Mouse (Mus musculus): Measurements from ENCODE around the gene Tmem150c. TPM values are rescaled to one million over a fixed set of nuclear protein-coding genes. Genes with fewer than 3 reads are reported as not detected.
A peak's percentile ranks its signal among the peaks of the same experiment; 100 is the strongest.

Tmem150c gene
- polyA plus RNA-seq, 1 experiment from 2014 or later = 20.6 TPM

GRCm38 (mm10) chr5:100052728-100053127, 106.9 kb downstream of the Tmem150c start:
- H3K27ac ChIP-seq (ENCODE audit: low read length) = no peak overlapping the region
- no peak overlapping the region for H3K4me2 ChIP-seq (replicated peaks; ENCODE audit: low read depth, low read length)
- peaks cover 8% of the 10 kb centered on the region; the same call in 1 of the 2 replicates for H3K36me3 ChIP-seq (ENCODE audit: insufficient read depth, low read length)
- no peak overlapping the region for H3K9ac ChIP-seq (replicated peaks; ENCODE audit: low read length)
- no peaks in the 10 kb centered on the region for H3K27me3 ChIP-seq (ENCODE audit: insufficient read depth, low read length)
- WGBS = 88% methylated on average over 7 of the region's 7 CpGs
- H3K9me3 ChIP-seq (ENCODE audit: low read length) = no peaks in the 10 kb centered on the region
- no peak overlapping the region for H3K4me3 ChIP-seq (ENCODE audit: low read length)
- peaks cover 17% of the 10 kb centered on the region for H3K4me1 ChIP-seq (ENCODE audit: insufficient read depth, low read length)
- ATAC-seq (ENCODE audit: low FRiP score, low TSS enrichment) = no peak

GRCm38 (mm10) chr5:100049904-100050303, 109.7 kb downstream of the Tmem150c start:
- 88% methylated on average over 3 of the region's 3 CpGs for WGBS
- no peaks in the 10 kb centered on the region for H3K9me3 ChIP-seq (ENCODE audit: low read length)
- H3K27me3 ChIP-seq (ENCODE audit: insufficient read depth, low read length) = no peaks in the 10 kb centered on the region
- H3K27ac ChIP-seq (ENCODE audit: low read length) = no peak overlapping the region
- no peak overlapping the region for H3K9ac ChIP-seq (replicated peaks; ENCODE audit: low read length)
- no peak overlapping the region for H3K4me3 ChIP-seq (ENCODE audit: low read length)
- peaks cover 22% of the 10 kb centered on the region for H3K4me1 ChIP-seq (ENCODE audit: insufficient read depth, low read length)
- H3K36me3 ChIP-seq (ENCODE audit: insufficient read depth, low read length) = peaks cover 8% of the 10 kb centered on the region; the same call in 1 of the 2 replicates
- H3K4me2 ChIP-seq (replicated peaks; ENCODE audit: low read depth, low read length) = no peak overlapping the region
- ATAC-seq (ENCODE audit: low FRiP score, low TSS enrichment) = no peak

GRCm38 (mm10) chr5:100047871-100048270, 111.7 kb downstream of the Tmem150c start:
- Histone ChIP-seq H3K9ac (replicated peaks; ENCODE audit: low read length) (no peak overlapping the region), H3K4me3 (ENCODE audit: low read length) (no peak overlapping the region), H3K4me1 (ENCODE audit: insufficient read depth, low read length) (peaks cover 22% of the 10 kb centered on the region), H3K27me3 (ENCODE audit: insufficient read depth, low read length) (no peaks in the 10 kb centered on the region), H3K36me3 (ENCODE audit: insufficient read depth, low read length) (peaks cover 10% of the 10 kb centered on the region; the same call in 1 of the 2 replicates), H3K27ac (ENCODE audit: low read length) (no peak overlapping the region), H3K4me2 (replicated peaks; ENCODE audit: low read depth, low read length) (no peak overlapping the region), H3K9me3 (ENCODE audit: low read length) (no peaks in the 10 kb centered on the region)
- WGBS = 45% methylated on average over 7 of the region's 7 CpGs
- 0 out of 2 replicates have a peak, but pooled peaks have one; percentile 52 for ATAC-seq (ENCODE audit: low FRiP score, low TSS enrichment)

GRCm38 (mm10) chr5:100047143-100047640, 112.4 kb downstream of the Tmem150c start:
- H3K4me2 ChIP-seq (replicated peaks; ENCODE audit: low read depth, low read length) = no peak overlapping the region
- no peaks in the 10 kb centered on the region for H3K9me3 ChIP-seq (ENCODE audit: low read length)
- 0 out of 2 replicates have a peak, but pooled peaks cover 6% of the 10 kb centered on the region for H3K36me3 ChIP-seq (ENCODE audit: insufficient read depth, low read length)
- no peaks in the 10 kb centered on the region for H3K27me3 ChIP-seq (ENCODE audit: insufficient read depth, low read length)
- H3K27ac ChIP-seq (ENCODE audit: low read length) = no peak overlapping the region
- H3K4me1 ChIP-seq (ENCODE audit: insufficient read depth, low read length) = peaks cover 22% of the 10 kb centered on the region
- H3K4me3 ChIP-seq (ENCODE audit: low read length) = no peak overlapping the region
- no peak overlapping the region for H3K9ac ChIP-seq (replicated peaks; ENCODE audit: low read length)
- 48% methylated on average over 8 of the region's 8 CpGs for WGBS
- 0 out of 2 replicates have a peak, but pooled peaks have one; percentile 20 for ATAC-seq (ENCODE audit: low FRiP score, low TSS enrichment)

GRCm38 (mm10) chr5:100046096-100046495, 113.5 kb downstream of the Tmem150c start:
- H3K9me3 ChIP-seq (ENCODE audit: low read length) = no peaks in the 10 kb centered on the region
- no peak overlapping the region for H3K27ac ChIP-seq (ENCODE audit: low read length)
- peaks cover 26% of the 10 kb centered on the region for H3K4me1 ChIP-seq (ENCODE audit: insufficient read depth, low read length)
- no peak for ATAC-seq (ENCODE audit: low FRiP score, low TSS enrichment)
- H3K27me3 ChIP-seq (ENCODE audit: insufficient read depth, low read length) = no peaks in the 10 kb centered on the region
- H3K36me3 ChIP-seq (ENCODE audit: insufficient read depth, low read length) = 0 out of 2 replicates have a peak, but pooled peaks cover 6% of the 10 kb centered on the region
- no peak overlapping the region for H3K9ac ChIP-seq (replicated peaks; ENCODE audit: low read length)
- WGBS = 80% methylated on average over 3 of the region's 3 CpGs
- no peak overlapping the region for H3K4me3 ChIP-seq (ENCODE audit: low read length)
- no peak overlapping the region for H3K4me2 ChIP-seq (replicated peaks; ENCODE audit: low read depth, low read length)

- no peak overlapping the region for H3K9ac ChIP-seq (replicated peaks; ENCODE audit: low read length)
- H3K4me2 ChIP-seq (replicated peaks; ENCODE audit: low read depth, low read length) = no peak overlapping the region
- ATAC-seq (ENCODE audit: low FRiP score, low TSS enrichment) = no peak
- H3K9me3 ChIP-seq (ENCODE audit: low read length) = no peaks in the 10 kb centered on the region
- H3K4me1 ChIP-seq (ENCODE audit: insufficient read depth, low read length) = peaks cover 31% of the 10 kb centered on the region
- WGBS = 76% methylated on average over 5 of the region's 5 CpGs
- H3K27ac ChIP-seq (ENCODE audit: low read length) = no peak overlapping the region
- 0 out of 2 replicates have a peak, but pooled peaks cover 6% of the 10 kb centered on the region for H3K36me3 ChIP-seq (ENCODE audit: insufficient read depth, low read length)
- no peak overlapping the region for H3K4me3 ChIP-seq (ENCODE audit: low read length)
- H3K27me3 ChIP-seq (ENCODE audit: insufficient read depth, low read length) = no peaks in the 10 kb centered on the region
Observed at GRCm38 (mm10) chr5:100044621-100045020, 115.0 kb downstream of the Tmem150c start.

- 0 out of 2 replicates have a peak, but pooled peaks cover 6% of the 10 kb centered on the region for H3K36me3 ChIP-seq (ENCODE audit: insufficient read depth, low read length)
- WGBS = 86% methylated on average over 4 of the region's 4 CpGs
- H3K9me3 ChIP-seq (ENCODE audit: low read length) = no peaks in the 10 kb centered on the region
- no peak overlapping the region for H3K4me3 ChIP-seq (ENCODE audit: low read length)
- H3K4me2 ChIP-seq (replicated peaks; ENCODE audit: low read depth, low read length) = no peak overlapping the region
- no peaks in the 10 kb centered on the region for H3K27me3 ChIP-seq (ENCODE audit: insufficient read depth, low read length)
- ATAC-seq (ENCODE audit: low FRiP score, low TSS enrichment) = no peak
- H3K4me1 ChIP-seq (ENCODE audit: insufficient read depth, low read length) = peaks cover 31% of the 10 kb centered on the region
- no peak overlapping the region for H3K9ac ChIP-seq (replicated peaks; ENCODE audit: low read length)
- no peak overlapping the region for H3K27ac ChIP-seq (ENCODE audit: low read length)
Observed at GRCm38 (mm10) chr5:100044030-100044429, 115.6 kb downstream of the Tmem150c start.

- H3K4me2 ChIP-seq (replicated peaks; ENCODE audit: low read depth, low read length) = no peak overlapping the region
- no peaks in the 10 kb centered on the region for H3K9me3 ChIP-seq (ENCODE audit: low read length)
- no peak for ATAC-seq (ENCODE audit: low FRiP score, low TSS enrichment)
- no peak overlapping the region for H3K27ac ChIP-seq (ENCODE audit: low read length)
- H3K27me3 ChIP-seq (ENCODE audit: insufficient read depth, low read length) = no peaks in the 10 kb centered on the region
- H3K4me3 ChIP-seq (ENCODE audit: low read length) = no peak overlapping the region
- no peak overlapping the region for H3K9ac ChIP-seq (replicated peaks; ENCODE audit: low read length)
- H3K36me3 ChIP-seq (ENCODE audit: insufficient read depth, low read length) = 0 out of 2 replicates have a peak, but pooled peaks cover 6% of the 10 kb centered on the region
- 78% methylated on average over 5 of the region's 5 CpGs for WGBS
- peaks cover 25% of the 10 kb centered on the region for H3K4me1 ChIP-seq (ENCODE audit: insufficient read depth, low read length)
Observed at GRCm38 (mm10) chr5:100043361-100043760, 116.2 kb downstream of the Tmem150c start.

GRCm38 (mm10) chr5:100042467-100042866, 117.1 kb downstream of the Tmem150c start:
- Histone ChIP-seq H3K36me3 (ENCODE audit: insufficient read depth, low read length) (0 out of 2 replicates have a peak, but pooled peaks cover 6% of the 10 kb centered on the region), H3K4me2 (replicated peaks; ENCODE audit: low read depth, low read length) (no peak overlapping the region), H3K27ac (ENCODE audit: low read length) (no peak overlapping the region), H3K9ac (replicated peaks; ENCODE audit: low read length) (no peak overlapping the region), H3K27me3 (ENCODE audit: insufficient read depth, low read length) (no peaks in the 10 kb centered on the region), H3K4me1 (ENCODE audit: insufficient read depth, low read length) (peaks cover 19% of the 10 kb centered on the region), H3K9me3 (ENCODE audit: low read length) (no peaks in the 10 kb centered on the region), H3K4me3 (ENCODE audit: low read length) (no peak overlapping the region)
- WGBS = 92% methylated on average over 8 of the region's 8 CpGs
- no peak for ATAC-seq (ENCODE audit: low FRiP score, low TSS enrichment)

- ATAC-seq (ENCODE audit: low FRiP score, low TSS enrichment) = no peak
- peaks cover 21% of the 10 kb centered on the region; the same call in 1 of the 2 replicates for H3K4me1 ChIP-seq (ENCODE audit: insufficient read depth, low read length)
- WGBS = 75% methylated on average over 4 of the region's 4 CpGs
- H3K9me3 ChIP-seq (ENCODE audit: low read length) = no peaks in the 10 kb centered on the region
- peaks cover 14% of the 10 kb centered on the region; the same call in 1 of the 2 replicates for H3K36me3 ChIP-seq (ENCODE audit: insufficient read depth, low read length)
- H3K9ac ChIP-seq (replicated peaks; ENCODE audit: low read length) = no peak overlapping the region
- H3K4me2 ChIP-seq (replicated peaks; ENCODE audit: low read depth, low read length) = peak overlapping the region; percentile 31
- no peak overlapping the region for H3K4me3 ChIP-seq (ENCODE audit: low read length)
- no peaks in the 10 kb centered on the region for H3K27me3 ChIP-seq (ENCODE audit: insufficient read depth, low read length)
- no peak overlapping the region for H3K27ac ChIP-seq (ENCODE audit: low read length)
Observed at GRCm38 (mm10) chr5:100041272-100041671, 118.3 kb downstream of the Tmem150c start.
